Mouse (Mus musculus): ENCODE results near the gene Ereg. TPM values are rescaled to one million over a fixed set of nuclear protein-coding genes. Genes with fewer than 3 reads are reported as not detected.

Gene Ereg
- polyA plus RNA-seq, 1 experiment from 2014 or later = 1.4 TPM

DNA sequence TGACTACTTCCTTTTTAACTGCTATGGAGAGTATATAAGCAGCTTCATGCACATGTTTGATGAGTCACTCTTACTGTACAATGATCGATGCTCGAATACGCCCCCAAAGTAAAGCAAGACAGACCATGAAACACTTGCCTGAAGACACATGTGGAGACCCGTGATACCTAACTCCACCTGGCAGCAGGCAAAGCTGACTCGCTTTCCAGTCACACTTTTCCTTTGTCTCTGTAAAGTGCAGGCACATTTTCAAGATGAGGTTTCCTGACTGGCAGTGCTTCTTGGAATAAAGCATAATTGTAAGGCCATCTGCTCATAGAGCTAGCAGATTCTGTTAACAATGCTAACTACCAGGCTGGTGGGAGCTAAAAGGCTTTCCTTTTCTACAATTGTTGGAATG is 27.3 kb downstream of the Ereg start:
- no peaks in the 10 kb centered on the region for H3K9me3 ChIP-seq (ENCODE audit: control insufficient read depth)
- ATAC-seq = no peak
- no peak for TF ChIP-seq CTCF (IDR thresholded peaks at IDR 0.05; ENCODE audit: low read depth)
- no peaks in the 10 kb centered on the region for H3K27me3 ChIP-seq (replicated peaks; ENCODE audit: control insufficient read depth, insufficient read depth, low read length)
- no peak overlapping the region for H3K9ac ChIP-seq (ENCODE audit: low read depth, low read length)
- H3K4me2 ChIP-seq (replicated peaks; ENCODE audit: low read depth) = no peak overlapping the region
- 0 out of 2 replicates have a peak, but pooled peaks cover 3% of the 10 kb centered on the region for H3K4me1 ChIP-seq (replicated peaks; ENCODE audit: control insufficient read depth, insufficient read depth, low read length)
- 95% methylated on average over 5 of the region's 5 CpGs for WGBS
- no peak overlapping the region for H3K27ac ChIP-seq (ENCODE audit: low read depth, low read length)
- no peaks in the 10 kb centered on the region for H3K36me3 ChIP-seq (ENCODE audit: control insufficient read depth, insufficient read depth)
- H3K4me3 ChIP-seq (ENCODE audit: low read depth, low read length) = no peak overlapping the region

DNA sequence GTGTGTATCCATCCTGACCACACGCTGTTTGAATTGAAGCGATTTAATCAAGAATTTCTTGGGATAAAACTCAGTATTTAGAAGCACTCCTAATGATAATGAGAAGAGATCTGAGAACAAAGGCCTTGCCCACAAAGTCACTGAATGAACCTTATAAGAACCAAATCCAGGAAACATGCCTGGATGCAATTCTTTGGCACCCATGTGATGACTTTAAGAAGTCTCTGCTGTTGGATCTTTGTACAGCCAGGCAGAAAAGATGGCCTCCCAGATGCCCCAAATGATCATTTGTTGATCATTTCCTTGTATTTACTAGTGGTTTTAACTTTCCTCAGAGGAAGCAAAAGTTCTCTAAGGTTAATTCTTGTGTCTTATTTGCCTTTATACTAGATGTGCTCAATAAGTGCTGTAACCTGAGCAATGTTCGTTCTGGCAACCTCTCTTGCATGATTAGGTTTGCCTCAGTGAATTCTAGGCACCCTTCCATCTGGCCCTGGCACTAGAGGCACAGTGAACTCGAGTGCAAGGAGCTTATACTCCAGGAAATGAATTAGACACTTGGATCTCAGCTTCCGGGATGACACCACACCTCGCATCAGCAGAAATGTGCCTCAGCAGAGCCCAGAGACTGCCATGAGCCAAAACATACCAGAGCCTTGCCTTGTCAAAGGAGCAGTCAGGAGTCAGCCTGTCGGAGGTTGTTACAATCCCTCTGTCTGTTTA is 29.7 kb downstream of the Ereg start:
- Histone ChIP-seq H3K4me3 (ENCODE audit: low read depth, low read length) (no peak overlapping the region), H3K27ac (ENCODE audit: low read depth, low read length) (no peak overlapping the region), H3K27me3 (replicated peaks; ENCODE audit: control insufficient read depth, insufficient read depth, low read length) (no peaks in the 10 kb centered on the region), H3K36me3 (ENCODE audit: control insufficient read depth, insufficient read depth) (no peaks in the 10 kb centered on the region), H3K9ac (ENCODE audit: low read depth, low read length) (no peak overlapping the region), H3K9me3 (ENCODE audit: control insufficient read depth) (no peaks in the 10 kb centered on the region), H3K4me2 (replicated peaks; ENCODE audit: low read depth) (no peak overlapping the region), H3K4me1 (replicated peaks; ENCODE audit: control insufficient read depth, insufficient read depth, low read length) (0 out of 2 replicates have a peak, but pooled peaks cover 3% of the 10 kb centered on the region)
- no peak for ATAC-seq
- WGBS = 69% methylated on average over 7 of the region's 7 CpGs
- no peak for TF ChIP-seq CTCF (IDR thresholded peaks at IDR 0.05; ENCODE audit: low read depth)

DNA sequence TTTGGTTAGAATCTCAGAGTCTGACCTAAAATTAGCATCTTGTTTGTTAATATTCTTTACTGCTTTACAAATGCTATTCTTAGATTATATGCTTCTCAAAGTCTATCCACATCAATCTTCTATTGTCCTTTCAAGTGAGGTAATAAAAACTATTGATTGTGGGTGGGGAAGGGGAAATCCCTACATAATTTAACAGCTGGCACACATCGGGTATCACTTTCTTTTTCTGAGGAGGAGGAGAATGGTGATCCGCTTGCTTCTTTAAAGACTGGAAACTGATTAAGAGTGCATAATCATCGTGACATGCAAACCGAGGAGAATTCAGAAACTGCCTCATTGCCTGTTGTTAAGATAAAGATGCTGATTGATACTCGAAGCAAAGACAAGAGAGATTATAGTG is 31.8 kb downstream of the Ereg start:
- Histone ChIP-seq H3K4me2 (replicated peaks; ENCODE audit: low read depth) (no peak overlapping the region), H3K27ac (ENCODE audit: low read depth, low read length) (no peak overlapping the region), H3K9me3 (ENCODE audit: control insufficient read depth) (no peaks in the 10 kb centered on the region), H3K9ac (ENCODE audit: low read depth, low read length) (no peak overlapping the region), H3K36me3 (ENCODE audit: control insufficient read depth, insufficient read depth) (no peaks in the 10 kb centered on the region), H3K27me3 (replicated peaks; ENCODE audit: control insufficient read depth, insufficient read depth, low read length) (no peaks in the 10 kb centered on the region), H3K4me3 (ENCODE audit: low read depth, low read length) (no peak overlapping the region), H3K4me1 (replicated peaks; ENCODE audit: control insufficient read depth, insufficient read depth, low read length) (0 out of 2 replicates have a peak, but pooled peaks cover 3% of the 10 kb centered on the region)
- ATAC-seq = no peak
- WGBS = 47% methylated on average over 5 of the region's 5 CpGs
- no peak for TF ChIP-seq CTCF (IDR thresholded peaks at IDR 0.05; ENCODE audit: low read depth)

DNA sequence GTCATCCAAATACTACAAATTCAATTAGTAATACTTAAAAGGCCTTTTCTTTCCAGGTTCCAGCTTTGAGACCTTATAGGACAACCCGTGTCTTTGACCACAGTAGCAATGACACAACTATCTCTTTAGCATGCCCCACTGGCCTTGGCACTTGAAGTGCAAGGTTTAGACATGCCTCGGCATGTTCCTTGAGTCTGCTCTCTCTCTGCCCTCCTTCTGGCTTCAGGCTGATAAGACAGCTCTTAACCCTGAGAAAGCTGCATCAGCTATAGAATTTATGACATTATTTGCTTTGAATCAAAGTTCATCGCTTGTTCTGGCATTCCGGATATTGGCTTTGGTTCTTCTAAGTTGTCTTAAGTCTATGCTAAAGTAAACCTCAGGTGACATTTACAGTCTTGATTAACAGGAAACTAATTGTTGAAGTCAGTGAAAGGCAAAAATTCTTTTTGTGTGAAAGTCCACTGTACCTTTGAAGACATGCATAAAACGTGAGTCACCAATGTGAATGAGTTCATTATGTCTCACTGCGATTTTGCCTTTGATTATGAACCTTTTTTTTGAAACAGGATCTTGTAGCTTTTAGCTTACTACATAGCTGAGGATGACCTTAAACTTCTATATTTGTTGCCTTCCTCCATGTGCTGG is 35.7 kb downstream of the Ereg start:
- no peaks in the 10 kb centered on the region for H3K27me3 ChIP-seq (replicated peaks; ENCODE audit: control insufficient read depth, insufficient read depth, low read length)
- ATAC-seq = peak; percentile 98
- 38% methylated on average over 6 of the region's 6 CpGs for WGBS
- H3K9ac ChIP-seq (ENCODE audit: low read depth, low read length) = no peak overlapping the region
- no peaks in the 10 kb centered on the region for H3K9me3 ChIP-seq (ENCODE audit: control insufficient read depth)
- no peaks in the 10 kb centered on the region for H3K4me1 ChIP-seq (replicated peaks; ENCODE audit: control insufficient read depth, insufficient read depth, low read length)
- no peaks in the 10 kb centered on the region for H3K36me3 ChIP-seq (ENCODE audit: control insufficient read depth, insufficient read depth)
- no peak overlapping the region for H3K4me2 ChIP-seq (replicated peaks; ENCODE audit: low read depth)
- H3K27ac ChIP-seq (ENCODE audit: low read depth, low read length) = peak overlapping the region; percentile 17; the same call in 1 of the 2 replicates
- H3K4me3 ChIP-seq (ENCODE audit: low read depth, low read length) = no peak overlapping the region
- TF ChIP-seq CTCF (IDR thresholded peaks at IDR 0.05; ENCODE audit: low read depth) = no peak

DNA sequence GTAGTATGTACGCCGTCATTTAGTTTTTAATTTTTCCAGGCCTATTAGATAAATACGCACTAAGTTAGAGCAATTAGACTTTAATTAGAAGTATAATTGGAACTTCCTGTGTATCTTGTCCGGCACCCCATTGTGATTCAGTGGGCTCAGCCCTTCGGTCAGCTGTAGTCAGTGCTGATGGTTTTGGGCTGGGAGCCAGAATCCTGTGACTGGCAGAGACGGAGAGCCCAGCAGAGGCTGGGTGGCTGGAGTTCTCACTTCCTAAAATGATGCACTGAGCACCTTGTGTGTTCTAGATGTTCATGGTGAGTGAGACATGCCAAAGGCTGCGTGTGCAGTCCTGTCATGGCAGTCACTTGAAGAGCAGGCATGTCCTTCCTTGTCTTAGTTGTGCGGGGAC is 36.6 kb downstream of the Ereg start:
- Histone ChIP-seq H3K9ac (ENCODE audit: low read depth, low read length) (no peak overlapping the region), H3K27me3 (replicated peaks; ENCODE audit: control insufficient read depth, insufficient read depth, low read length) (no peaks in the 10 kb centered on the region), H3K36me3 (ENCODE audit: control insufficient read depth, insufficient read depth) (no peaks in the 10 kb centered on the region), H3K9me3 (ENCODE audit: control insufficient read depth) (no peaks in the 10 kb centered on the region), H3K4me1 (replicated peaks; ENCODE audit: control insufficient read depth, insufficient read depth, low read length) (no peaks in the 10 kb centered on the region), H3K4me2 (replicated peaks; ENCODE audit: low read depth) (no peak overlapping the region), H3K27ac (ENCODE audit: low read depth, low read length) (no peak overlapping the region), H3K4me3 (ENCODE audit: low read depth, low read length) (no peak overlapping the region)
- 88% methylated on average over 8 of the region's 8 CpGs for WGBS
- no peak for TF ChIP-seq CTCF (IDR thresholded peaks at IDR 0.05; ENCODE audit: low read depth)
- no peak for ATAC-seq

DNA sequence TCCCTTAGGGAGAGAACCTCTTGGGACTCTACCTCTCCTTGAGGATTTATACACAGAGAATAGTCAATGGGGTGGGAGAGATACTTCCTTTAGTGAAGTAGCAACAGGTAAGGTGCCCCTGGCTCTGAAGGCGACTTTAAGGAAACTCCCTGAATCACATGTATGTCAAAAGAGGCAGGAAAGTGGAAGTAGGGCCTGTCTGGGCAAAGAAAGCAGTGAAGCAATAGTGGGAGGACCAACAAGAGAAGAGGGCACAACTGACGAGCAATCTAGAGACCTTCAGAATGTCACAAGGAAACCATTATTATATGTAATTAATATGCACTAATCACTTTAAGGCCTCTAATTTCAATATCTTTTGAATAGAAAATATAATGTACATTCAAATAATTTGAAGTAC is 39.5 kb downstream of the Ereg start:
- TF ChIP-seq CTCF (IDR thresholded peaks at IDR 0.05; ENCODE audit: low read depth) = no peak
- Histone ChIP-seq H3K4me2 (replicated peaks; ENCODE audit: low read depth) (no peak overlapping the region), H3K9me3 (ENCODE audit: control insufficient read depth) (no peaks in the 10 kb centered on the region), H3K4me3 (ENCODE audit: low read depth, low read length) (no peak overlapping the region), H3K27me3 (replicated peaks; ENCODE audit: control insufficient read depth, insufficient read depth, low read length) (no peaks in the 10 kb centered on the region), H3K27ac (ENCODE audit: low read depth, low read length) (no peak overlapping the region), H3K4me1 (replicated peaks; ENCODE audit: control insufficient read depth, insufficient read depth, low read length) (no peaks in the 10 kb centered on the region), H3K36me3 (ENCODE audit: control insufficient read depth, insufficient read depth) (no peaks in the 10 kb centered on the region), H3K9ac (ENCODE audit: low read depth, low read length) (no peak overlapping the region)
- 76% methylated on average over 2 of the region's 2 CpGs for WGBS
- ATAC-seq = no peak
